Mouse (Mus musculus) embryo, embryonic 11 days (tissue): ENCODE measurements around the gene Ssna1.

Experiments
- DNase-seq: peaks from one replicate; pipeline ENCODE4 v3.0.0-alpha.2; 2015

Ssna1 gene

DNA sequence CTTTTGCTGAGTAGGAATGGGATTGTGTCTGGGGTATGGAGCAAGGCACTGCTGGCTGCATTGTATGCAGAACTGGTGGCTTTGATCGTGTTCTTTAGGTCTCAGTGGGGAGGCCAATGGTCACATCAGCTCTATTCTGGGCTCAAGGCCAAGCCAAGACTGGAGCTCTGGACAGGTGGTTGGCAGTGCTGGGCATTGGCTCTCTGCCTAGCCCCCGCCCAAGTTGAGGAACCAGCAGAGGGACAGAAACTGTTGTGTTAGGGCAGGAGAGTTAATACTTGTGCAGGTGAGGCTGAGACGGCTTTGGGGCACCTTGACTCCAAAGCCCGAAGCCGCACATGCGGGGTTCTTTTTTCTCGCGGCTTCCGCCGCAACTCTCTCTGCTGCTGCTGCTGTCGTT is 17.4 kb upstream of the Ssna1 start, which contains the start of gene Lrrc26:
TSS of gene Lrrc26 (plus strand) at position 265 of the 400 bp plus-strand sequence.
- DNase-seq: no peak

DNA sequence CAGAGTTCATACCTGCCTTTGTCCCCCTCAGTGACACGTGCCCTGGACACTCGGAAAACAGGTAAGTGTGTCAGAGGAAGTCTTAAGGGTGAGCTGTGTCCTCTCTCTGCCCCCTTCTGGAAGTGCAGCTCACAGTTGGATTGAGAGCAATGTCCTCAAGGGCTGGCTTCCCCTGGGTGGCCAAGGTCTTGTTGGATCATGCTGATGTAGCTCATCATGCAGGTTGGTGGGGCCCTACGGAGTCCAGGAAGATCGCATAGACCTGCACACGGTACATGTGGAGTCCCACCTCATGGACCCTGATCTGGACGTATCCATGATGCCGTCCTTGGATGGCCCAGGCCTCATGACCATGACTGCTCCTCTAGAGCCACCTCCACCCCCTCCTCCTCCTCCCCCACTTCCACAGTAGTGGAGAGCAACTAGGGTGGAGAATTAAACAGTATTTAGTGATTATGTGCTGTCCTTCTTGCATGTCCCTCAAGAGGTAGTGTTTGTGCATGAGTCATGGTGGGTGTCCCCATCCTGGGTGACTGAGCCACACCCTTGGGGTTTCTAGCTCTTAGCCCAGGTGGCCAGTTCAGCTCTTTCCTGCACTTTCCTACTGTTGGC is 16.6 kb upstream of the Ssna1 start:
- DNase-seq: no peak

DNA sequence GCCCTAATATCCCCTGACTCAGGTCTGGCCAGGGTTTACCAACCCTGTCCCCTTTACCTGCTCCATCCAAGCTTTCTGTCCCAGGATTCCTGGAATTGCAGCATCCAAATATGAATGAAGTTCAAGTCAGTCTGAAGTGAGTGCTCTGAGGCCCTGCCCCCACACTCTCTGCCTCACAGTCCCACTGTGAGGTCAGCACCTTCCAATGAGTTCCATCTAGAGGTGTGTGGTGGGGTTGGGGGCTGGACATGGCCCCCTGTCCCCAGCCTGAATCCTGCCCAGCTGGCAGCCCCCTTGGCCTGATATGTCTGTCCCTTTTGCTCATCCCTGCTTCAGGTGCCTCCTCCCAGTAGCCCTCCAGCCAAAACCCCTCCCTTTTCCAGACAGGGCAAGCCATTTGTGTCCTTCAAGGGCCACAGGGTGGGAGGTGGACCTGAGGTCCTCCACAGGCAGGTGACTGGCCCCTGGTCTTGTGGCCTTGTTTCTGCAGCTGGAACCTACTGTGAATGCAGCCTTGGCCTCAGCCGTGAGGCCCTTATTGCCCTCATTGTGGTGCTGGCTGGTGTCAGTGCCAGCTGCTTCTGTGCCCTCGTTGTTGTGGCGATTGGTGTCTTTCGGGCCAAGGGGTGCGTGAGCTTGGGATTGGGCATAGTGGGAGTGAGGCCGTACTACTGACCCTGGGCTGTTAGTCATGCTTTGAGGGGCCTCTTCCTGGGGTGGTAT is 15.8 kb upstream of the Ssna1 start, which contains the start of gene Tmem210:
TSS of gene Tmem210 (plus strand) at position 219 of the 723 bp plus-strand sequence.
- no peak for DNase-seq

DNA sequence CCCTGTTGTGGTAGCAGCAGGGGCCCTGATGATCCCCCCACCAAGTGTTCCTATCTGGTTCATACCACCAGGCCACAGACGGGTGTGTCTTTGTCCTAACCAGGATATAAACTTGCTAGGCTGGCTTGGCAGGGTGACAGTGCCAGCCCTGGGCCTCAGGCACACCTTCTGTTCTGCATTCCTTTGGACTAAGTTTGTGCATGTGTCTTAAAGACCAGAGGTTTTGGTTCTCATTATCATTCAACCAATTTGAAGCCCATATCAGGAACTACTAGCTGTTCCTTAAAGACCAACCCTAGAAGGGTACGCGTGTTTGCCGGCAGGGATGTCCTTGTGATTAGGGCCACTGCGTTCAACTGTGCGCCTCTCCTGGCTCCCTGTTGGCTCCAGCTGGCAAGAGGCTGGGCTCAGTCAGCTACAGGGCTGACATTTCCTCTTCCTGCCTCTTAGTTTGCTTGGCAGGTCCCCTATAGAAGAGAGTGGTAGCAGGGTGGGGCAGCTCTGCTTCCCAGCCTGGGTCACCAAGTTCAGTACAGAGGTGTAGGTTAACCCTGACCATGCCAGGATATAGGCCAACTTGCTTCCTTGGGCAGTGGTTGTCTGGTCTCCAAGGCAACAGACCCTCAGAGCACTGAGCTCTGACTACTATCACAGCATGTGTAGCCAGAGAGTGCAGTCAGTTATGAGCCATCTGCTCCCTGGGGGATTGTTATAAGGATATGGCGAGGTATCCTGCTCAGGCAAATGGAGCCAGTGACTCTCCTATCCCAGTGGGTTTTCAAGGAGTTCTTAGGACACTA is 14.8 kb upstream of the Ssna1 start:
- DNase-seq: no peak

DNA sequence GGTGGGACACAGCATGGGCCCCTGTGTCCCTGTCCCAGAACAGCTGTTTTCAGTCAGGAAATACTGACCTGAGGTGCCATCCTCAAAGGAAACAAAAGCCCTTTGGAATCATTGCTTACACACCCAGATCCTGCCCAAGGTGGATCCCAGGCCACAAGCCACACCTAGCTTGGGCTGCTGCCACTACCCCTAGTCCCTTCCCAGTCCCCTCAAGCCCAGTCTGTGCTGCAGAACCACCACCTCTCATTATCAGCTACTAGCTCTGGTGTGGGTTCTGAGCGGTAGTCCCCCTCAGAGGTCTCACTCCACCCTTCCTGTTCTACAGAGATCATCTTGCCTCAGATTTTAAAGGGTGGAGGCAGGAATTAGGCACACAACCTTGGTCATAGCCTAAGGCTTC is 14.1 kb upstream of the Ssna1 start:
- no peak for DNase-seq

DNA sequence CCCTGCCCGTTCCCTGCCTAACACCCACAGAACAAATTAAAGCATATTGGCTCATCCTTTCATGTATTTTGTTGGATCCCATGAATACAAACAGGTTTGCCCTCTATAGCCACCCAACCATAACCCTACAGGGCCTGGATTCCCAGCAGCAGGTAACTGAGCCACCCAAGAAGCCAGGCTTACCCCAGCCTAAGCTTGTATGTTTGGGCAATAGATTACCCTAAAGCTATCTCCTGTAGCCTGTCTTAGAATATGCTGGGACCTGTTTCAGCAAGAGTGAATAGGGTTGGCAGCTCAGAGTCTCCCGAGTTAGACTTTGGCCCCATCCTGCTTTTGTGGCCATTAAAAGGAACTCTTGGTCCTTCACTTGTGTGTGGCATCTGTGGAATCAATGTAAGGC is 13.3 kb upstream of the Ssna1 start:
- no peak for DNase-seq

DNA sequence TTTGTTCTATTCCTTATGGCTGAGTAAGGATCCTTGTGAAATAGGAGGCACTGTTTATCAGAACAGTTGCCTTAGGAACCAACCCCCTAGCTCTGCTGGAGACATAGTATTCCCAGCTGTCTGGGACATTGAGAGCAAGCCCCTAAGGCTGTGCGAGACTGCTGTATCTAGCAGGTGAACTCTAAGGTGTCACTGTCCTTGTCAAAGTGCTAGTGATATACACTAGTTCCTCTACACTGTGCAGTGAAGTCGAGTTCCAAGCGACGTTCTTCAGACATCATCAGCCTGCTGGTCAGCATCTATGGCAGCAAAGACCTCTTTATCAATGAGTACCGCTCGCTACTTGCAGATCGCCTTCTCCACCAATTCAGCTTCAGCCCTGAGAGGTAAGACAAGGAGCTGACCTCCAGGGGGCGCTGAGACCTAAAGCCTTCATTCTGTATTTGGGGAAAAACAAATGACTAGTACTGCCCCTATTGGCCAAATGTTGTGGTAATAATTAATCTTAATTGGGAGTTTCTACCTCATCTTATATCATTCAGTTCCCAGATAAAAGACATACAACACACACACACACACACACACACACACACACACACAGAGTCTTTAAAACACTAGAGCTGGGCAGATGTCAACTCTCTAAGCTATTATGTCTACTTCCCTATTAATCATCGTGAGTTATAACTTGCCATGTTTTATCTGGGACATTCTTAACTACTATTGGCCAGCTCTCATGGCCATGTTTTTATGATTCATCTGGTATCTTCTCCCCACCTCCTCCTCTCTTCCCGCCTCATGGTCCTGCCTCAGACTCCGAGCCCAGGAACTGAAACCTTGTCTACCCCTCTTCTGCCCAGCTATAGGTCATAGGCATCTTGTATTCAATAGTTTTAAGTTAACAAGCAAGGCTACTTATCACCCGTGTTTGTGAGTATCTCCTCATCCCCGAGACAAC is 7.0 kb upstream of the Ssna1 start:
- peak; percentile 86 for DNase-seq

DNA sequence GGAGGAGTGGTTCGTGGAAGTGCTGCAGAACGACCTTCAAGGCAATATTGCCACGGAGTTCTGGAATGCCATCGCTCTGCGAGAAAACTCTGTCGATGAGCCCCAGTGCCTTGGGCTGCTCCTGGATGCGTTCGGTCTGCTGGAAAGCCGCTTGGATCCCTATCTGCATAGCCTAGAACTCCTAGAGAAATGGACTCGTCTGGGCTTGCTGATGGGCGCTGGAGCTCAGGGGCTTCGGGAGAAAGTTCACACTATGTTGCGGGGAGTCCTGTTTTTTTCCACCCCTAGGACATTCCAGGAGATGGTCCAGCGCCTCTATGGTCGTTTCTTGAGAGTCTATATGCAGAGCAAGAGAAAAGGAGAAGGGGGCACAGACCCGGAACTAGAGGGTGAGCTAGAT is 772 bp upstream of the Ssna1 start:
- DNase-seq: no peak

DNA sequence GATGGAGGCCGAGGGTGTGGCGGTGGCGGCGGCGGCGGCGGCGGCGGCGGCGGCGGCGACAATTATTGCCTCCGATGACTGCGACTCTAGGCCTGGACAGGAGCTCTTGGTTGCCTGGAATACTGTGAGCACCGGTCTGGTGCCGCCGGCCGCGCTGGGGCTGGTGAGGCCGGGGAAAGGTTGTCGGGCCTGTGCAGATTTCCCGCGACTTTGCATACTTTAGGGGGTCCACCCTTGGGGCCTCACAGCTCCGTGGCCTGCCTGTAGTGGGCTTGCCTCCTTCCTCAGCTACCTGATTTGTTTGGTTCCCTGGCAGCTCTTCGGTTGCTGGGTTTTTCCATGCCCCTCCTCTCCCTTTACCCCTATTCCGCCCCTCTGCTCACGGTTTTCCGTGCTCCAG is 277 bp upstream of the Ssna1 start:
- no peak for DNase-seq

DNA sequence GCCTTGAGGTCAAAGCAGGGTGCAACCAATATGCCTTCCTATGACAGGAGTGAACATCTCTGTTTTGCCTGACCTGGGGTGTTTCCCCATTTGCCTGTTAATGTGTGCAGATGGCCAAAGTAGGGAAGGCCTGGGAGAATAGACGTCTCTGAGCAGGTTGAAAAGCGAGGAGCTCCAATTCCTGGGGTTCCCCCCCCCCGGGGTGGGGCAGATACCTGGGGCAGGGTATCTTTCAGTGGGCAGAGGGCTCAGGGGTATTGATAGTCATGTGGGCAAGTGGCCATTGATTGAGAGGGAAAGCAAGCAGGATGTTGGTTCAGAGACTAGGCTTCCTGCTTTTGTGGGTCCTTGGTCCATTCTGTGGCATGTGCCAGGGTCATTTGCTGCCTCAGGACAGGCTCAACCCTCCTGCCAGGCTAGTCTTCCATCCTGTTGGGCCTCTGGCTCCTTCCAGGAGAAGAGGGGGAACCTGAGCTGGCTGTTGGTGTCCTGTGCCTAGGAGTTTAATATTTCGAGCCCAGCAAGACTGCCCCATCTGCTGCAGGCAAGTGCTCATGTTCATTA is 4.4 kb downstream of the Ssna1 start:
- no peak for DNase-seq

DNA sequence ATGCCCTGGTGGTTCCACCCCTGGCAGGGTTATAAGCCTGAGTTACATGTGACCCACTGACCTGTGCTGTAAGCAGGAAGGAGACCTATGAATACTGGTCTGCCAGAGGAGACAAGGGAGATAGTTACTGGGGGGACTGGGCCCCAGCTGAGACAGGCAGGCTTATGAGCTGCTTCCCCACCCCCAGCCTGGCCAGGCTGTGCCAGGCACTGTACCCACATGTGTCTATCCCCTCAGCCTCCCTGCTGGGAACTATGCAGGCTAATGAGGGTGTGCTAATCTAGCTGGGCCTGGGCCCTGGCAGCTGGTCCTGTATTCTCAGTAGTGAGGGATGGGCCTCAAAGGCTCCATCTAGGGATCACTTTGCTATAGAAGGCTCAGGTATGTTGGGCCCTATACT is 5.0 kb downstream of the Ssna1 start:
- DNase-seq: no peak

DNA sequence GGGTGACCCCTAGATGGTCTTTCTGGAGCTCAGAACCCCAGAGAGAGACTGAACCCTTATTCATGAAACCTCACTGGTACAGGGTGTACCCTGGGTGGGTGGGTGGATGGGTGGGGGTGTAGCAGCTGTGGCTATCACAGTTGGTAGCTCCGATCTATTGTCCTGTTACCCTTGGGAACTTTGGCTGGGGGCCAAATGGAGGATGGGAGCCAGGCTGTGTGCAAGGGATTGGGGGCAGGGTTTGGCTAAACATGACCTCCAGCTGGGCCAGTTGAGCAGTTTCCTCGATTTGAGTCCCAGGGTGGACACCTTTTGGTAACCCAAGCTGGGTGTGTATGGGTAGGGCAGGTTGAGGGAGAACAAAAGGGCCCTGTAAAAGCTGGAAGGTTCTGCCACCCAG is 5.5 kb downstream of the Ssna1 start:
- DNase-seq: no peak

DNA sequence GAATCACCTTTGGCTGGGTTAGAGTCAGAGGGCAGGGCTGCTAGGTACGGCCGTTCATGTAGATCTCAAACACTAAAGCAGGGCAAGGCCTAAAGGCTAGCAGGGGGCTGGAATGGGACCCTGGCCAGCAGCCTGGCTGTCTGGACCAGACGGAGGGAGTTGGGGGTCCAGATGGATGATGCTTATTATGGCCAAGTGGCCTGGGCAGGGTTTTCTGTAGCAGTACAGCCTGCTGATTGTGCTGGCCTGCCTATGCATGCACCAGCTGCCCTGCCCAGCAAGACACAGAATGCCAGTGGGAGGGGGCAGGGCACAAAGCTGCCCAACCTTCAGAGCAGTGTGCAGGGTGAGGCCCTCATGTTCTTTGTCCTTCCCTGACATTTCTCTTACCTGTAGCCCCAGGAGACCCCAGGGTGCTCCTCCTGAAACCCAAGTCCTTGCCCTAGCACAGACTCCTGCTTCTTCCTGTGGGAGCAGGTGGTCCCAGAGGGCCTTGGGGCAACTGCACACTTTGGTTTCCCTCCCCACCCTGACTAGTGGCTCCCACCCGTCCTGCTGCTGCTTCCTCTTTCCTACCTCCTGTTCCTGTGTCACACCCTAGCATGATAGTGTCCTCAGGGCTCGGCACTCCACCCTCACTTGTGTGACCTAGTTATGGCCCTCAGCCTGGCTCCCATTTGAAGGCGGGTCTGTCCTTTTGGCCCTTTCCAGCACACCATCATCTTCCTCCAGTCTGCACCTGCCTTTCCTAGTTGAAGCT is 6.2 kb downstream of the Ssna1 start:
- DNase-seq: no peak

DNA sequence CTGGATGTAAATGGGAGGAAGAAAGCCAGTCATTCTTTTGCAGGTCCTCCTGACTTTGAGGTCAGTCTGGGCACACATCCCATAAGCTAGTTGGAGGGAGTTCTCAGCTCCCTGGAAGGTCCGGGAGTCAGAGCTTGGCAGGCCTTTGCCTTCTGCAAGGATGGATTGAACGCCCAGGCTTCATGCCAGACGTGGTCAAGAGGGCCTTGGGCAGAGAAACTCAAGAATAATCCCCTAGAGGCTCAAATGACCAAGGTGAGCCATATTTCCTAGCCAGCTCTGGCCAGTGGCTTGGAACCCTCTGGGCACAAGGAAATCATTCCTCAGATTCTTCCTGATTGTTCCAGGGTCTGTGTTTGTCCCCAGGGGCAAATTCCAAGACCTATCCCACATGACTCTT is 7.4 kb downstream of the Ssna1 start:
- DNase-seq: no peak

DNA sequence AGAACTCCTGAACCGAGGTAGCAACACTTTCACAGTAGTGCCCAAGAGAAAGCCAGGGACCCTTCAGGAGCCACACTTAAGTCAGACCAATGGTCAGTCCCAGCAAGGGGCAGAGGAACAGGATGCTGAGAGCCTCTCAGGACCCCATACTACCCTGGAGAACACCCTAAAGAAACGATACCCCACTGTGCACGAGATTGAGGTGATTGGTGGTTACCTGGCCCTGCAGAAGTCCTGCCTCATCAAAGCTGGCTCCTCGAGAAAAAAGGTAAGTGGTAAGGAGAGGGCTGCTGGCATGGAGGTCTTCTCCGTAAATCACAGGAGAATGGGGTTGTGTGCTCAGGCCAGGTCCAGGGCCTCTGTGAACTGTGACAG is 8.0 kb downstream of the Ssna1 start:
- no peak for DNase-seq

DNA sequence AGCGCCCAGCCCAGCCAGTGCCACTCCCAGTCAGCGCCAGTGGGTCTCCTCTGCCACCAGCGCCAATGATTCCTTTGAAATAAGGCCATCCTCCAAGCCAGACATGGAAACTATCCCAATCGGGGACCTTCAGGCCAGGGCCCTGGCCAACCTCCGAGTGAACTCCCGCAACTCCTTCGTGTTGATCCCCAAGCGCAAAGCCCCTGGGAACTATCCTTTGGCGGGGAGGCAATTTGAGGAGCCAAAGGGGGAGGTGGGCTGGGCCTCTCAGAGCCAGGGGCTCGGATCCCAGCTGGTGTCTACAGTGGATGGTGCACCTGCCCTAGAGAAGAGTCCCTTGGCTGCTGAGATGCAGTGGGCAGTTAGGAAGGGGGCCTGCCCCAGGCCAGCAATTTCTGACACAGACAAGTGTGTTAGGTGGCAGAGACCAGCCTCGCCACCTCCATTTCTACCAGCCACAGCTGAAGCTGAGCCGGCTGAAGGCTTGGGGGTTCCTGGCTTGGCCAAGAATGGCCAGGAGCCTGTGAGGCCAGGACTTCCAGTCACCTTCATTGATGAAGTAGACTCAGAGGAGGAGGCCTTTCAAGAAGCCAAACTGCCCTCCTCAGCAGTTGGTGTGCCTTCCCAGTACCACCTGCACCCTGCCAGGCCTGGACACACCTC is 8.5 kb downstream of the Ssna1 start:
- no peak for DNase-seq

DNA sequence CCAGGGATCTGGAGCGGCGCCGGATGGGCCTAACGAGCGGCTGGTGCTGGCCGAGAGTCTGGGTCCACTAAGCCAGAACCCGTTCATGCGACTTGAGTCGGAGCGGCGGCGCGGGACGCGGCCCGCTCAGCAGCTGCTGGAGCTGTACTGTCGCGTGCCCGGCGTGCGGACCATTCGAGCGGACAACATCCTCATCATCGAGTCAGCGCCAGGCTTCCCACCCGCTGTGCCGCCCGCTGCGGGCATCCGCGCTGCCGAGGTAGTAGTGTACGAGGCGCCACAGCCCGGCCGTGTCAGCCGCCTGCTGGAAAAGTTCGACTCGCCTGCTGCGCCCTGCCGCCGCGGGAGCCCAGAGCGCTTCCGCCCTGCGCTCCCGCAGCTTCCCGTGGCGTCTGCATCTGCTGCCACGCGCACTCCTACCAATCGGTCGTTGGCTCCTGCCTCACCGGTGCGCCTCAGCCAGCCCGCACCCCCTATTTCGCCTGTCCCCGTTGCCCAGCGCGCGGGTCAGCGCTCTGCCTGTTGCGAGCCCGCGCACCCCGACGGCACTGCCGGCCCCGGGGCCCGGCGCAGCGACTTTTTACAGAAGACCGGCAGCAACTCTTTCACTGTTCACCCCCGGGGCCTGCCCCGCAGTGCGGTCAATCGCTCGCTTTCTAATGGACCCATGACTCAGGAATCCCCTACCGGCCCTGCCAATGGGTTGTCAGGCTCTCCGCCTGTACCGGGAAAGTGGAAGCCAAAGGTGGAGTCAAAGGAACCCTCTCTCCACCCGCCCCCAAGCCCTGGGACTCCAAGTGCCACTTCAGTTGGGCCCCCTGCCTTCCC is 9.2 kb downstream of the Ssna1 start:
- DNase-seq: peak; percentile 57

DNA sequence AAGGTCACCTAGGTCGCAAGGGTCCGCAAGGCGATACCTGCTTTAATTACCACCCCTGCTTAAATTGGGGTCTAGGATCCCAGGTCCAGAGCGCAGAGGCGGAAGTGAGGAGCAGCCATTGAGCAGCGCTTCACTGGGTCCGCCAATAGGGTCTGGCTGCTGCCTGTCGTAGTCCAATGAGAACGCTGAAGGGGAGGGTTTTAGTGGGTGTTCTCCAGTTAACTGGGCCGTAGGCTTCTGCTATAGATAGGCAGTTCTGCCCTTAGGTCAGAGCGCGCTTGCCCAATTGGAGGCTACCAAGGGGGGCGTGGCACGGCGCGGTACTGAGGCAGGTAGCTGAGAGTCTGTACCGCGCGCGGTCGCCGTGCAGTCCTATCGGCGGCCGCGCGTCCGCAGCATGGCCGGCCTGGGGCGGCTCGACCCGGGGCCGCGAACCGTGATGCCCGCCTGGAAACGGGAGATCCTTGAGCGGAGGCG is 9.9 kb downstream of the Ssna1 start, which contains the start of gene Tprn:
TSS of gene Tprn (plus strand) at position 328 of the 477 bp plus-strand sequence.
- peak; percentile 97 for DNase-seq

DNA sequence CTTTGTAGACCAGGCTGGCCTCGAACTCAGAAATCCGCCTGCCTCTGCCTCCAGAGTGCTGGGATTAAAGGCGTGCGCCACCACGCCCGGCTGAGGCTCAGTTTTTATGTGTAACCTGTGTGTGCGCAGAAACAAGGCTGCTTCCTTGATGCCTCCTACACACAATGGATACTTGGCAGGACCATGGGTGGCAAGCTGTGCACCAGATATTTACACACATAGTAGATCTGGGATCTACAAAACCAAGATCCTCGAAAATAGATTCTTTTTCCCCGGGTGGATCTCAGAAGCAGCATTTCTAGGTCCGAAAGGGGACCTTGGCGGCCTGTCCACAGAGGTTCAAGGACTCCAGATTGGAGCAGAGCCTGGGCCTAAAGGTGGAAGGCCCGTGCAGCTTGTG is 10.4 kb downstream of the Ssna1 start:
- no peak for DNase-seq

DNA sequence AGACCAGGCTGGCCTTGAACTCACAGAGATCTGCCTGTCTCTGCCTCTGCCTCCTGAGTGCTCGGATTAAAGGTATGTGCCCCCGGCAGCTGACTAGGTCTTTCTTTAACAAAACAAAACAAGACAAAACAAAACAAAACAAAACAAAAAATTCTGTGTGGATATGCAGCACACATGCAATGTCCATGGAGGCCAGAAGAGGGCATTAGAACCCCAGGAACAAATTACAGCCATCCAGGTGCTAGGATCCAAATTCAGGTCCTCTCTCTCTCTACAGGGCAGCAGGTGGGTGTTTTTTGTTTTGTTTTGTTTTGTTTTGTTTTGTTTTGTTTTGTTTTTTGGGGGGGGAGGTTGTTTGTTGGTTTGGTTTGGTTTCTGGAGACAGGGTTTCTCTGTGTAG is 13.4 kb downstream of the Ssna1 start:
- no peak for DNase-seq
